Mouse (Mus musculus) bone marrow macrophage, adult 2 months (primary cell): Measurements from ENCODE around the gene Nhs.

Experiments used
- CTCF ChIP-seq: IDR thresholded peaks from 2 replicates; pipeline ENCODE4 v1.5.1; 2012; ENCODE audit warnings: low read depth, mild to moderate bottlenecking, low read length, moderate library complexity
- POLR2A ChIP-seq: IDR thresholded peaks from 2 replicates; pipeline ENCODE4 v1.6.1; 2012; ENCODE audit warnings: mild to moderate bottlenecking, low read depth, low read length, borderline replicate concordance

GRCm38 (mm10) chrX:162158142-162158541, 1.4 kb downstream of the Nhs start:
- TF ChIP-seq CTCF (no peak), POLR2A (no peak)
